Mouse (Mus musculus): ENCODE measurements around the gene Tnr.

The Tnr gene

DNA sequence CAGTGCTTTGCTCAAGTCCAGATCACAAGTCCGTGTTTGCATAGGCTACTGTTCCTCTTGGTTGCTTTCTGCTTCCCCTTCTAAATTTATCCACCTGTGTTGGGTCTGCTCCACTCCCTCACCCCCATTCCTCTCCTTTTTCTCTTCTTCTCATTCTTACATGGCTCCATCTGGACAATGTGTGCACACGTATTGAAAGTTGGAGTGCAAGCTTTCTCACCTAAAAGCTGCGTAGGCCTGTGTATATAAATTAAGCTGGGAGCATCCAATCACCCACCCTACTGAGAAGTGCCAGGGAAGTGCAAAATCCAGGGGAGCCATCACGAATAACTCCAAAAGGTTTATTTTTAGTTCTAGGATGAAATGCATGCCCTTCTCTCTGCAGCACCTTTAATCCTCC is 264.7 kb downstream of the Tnr start:
- no peak for DNase-seq (ENCODE audit: low read depth in 1 of 2, low spot score in 2 of 2)

- no peak for DNase-seq (ENCODE audit: low read depth in 1 of 2, low spot score in 2 of 2)
Measured at GRCm38 (mm10) chr1:159792546-159792945, 269.0 kb downstream of the Tnr start.

DNA sequence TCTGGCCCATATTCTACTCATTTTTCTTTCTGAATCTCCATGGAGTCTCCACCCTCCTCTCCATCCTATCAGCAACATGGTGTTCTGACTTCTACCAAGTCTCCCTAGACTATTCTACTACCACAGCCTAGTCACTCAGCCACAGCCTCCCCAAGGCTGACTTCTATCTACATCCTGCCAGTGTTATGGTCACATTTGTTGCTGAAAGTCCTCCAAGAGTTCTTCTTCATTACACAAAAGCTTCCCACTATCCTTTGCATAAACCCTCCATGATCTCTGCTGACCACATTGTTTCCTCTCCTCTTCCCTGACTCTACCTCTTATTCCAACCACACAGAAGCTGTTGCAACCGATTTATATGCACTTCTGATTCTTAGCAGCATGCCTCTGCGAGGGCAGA is 272.5 kb downstream of the Tnr start:
- no peak for DNase-seq (ENCODE audit: low read depth in 1 of 2, low spot score in 2 of 2)

DNA sequence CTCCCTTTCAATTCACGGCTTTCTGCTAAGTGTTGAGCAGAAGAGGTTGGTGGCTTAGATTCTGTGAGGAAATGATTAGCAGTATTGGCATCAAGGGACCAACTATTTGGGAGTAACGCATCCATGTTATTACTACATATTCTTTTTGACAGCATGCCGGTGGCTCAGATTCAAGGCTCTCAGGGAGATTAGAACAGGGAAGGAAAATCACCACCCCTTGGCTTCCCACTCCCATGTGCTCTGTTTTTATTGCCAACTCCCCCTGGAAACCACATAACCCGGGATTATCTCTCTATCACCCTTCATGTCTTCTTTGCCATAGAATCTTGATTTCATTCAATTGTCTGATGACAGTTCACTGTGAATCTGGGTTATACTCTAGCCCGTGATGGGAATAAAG is 276.8 kb downstream of the Tnr start:
- DNase-seq (ENCODE audit: low read depth in 1 of 2, low spot score in 2 of 2) = no peak

- DNase-seq (ENCODE audit: low read depth in 1 of 2, low spot score in 2 of 2) = no peak
Measured at GRCm38 (mm10) chr1:159801753-159802152, 278.2 kb downstream of the Tnr start.

- no peak for DNase-seq (ENCODE audit: low read depth in 1 of 2, low spot score in 2 of 2)
Measured at GRCm38 (mm10) chr1:159803711-159804110, 280.1 kb downstream of the Tnr start.

- DNase-seq (ENCODE audit: low read depth in 1 of 2, low spot score in 2 of 2) = no peak
Measured at GRCm38 (mm10) chr1:159809493-159809892, 285.9 kb downstream of the Tnr start.

DNA sequence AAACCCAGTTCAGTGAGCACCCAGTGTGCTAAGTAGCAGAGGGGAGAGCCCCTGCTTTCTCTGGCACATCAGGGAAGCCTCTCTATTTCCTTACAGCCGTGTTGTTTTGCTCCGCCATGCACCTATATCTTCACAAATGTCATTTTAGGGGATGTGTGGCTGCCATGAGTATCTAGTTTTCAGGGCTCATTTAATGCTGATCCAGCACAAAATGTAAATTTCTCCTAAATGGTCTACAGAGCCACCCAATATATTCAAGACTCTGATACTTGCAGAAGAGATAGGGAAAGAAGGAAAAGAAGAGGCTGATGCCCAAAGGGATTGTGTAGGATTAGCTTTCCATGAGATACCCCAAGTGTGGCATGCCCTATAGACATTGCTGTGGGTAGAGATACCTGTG is 288.2 kb downstream of the Tnr start:
- no peak for DNase-seq (ENCODE audit: low read depth in 1 of 2, low spot score in 2 of 2)

GRCm38 (mm10) chr1:159812820-159813411 is 289.3 kb downstream of the Tnr start:
- peak; percentile 51 to 57 for DNase-seq (ENCODE audit: low read depth in 1 of 2, low spot score in 2 of 2)

- peak; percentile 21 to 23 for DNase-seq (ENCODE audit: low read depth in 1 of 2, low spot score in 2 of 2)
Measured at GRCm38 (mm10) chr1:159814348-159814747, 290.8 kb downstream of the Tnr start.

DNA sequence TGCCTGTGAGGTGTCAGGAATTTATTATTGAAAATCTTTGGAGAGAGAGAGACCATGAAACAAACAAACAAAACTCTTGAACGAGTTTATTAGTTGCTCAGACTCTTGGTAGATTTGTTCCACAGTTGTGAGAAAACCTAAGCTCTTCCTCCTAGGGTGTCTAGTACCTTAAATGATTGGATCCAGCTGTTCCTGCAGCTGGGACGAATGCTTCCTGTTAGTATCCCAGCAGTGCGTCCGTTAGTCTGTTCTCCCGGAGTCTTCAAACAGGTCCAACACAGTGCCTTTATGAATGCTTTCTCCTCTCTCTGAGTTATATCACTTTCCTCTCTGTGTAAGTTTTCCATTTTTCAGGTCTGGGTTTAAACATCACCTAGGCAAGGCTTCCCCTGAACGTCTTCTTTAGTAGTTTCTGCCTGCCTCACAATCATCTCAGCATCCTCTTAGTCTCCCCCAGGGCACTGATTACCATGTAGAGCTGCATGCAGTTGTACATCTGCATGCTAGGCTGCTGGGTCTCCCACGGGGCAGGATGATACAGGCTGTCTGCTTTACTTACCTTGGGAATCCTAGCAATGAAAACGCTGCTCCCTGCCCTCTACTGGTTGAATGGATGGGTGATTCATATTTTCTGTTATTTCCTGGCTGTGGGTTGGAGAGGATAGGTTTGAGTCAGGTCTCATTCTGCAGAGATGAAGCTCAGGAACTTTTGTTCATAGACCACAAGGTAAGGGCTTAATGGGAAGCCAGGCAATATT is 293.2 kb downstream of the Tnr start:
- no peak for DNase-seq (ENCODE audit: low read depth in 1 of 2, low spot score in 2 of 2)

DNA sequence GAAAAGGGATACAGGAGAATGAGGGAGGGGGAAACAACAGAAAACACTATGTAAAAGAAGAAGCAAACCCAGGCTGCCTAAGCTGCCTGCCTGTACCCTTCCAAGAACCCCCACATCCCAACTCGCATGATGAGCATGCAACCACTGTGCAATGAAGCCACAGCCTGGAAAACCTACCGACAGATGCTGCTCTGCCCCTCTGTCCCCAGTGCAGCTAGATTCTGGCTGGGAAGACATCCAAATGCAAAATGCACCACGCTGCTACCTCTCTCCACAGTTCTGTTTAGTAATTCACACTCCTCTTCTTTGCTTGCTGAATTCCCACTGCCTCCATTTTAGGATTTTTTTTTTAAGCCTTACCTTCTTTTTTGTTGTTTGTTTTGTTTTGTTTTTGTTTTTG is 295.9 kb downstream of the Tnr start:
- DNase-seq (ENCODE audit: low read depth in 1 of 2, low spot score in 2 of 2) = no peak

DNA sequence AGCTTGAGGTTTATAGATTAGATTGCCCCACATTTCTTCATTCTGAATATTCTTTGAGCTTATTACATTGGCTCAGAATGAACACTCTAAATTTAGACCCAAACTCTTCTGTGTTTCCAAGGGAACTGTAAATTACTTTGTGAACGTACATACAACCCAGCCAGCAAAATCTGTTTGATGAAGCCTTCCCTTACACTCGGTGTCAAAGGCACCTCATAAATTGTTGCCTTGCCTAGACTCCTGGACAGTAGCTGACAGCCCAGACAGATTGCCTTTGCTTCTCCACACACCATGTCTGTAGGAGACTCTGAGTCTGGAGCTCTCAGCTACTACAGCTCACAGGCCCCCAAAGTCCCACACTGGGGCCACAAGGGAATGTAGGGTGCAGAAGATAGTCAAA is 298.8 kb downstream of the Tnr start:
- no peak for DNase-seq (ENCODE audit: low read depth in 1 of 2, low spot score in 2 of 2)

DNA sequence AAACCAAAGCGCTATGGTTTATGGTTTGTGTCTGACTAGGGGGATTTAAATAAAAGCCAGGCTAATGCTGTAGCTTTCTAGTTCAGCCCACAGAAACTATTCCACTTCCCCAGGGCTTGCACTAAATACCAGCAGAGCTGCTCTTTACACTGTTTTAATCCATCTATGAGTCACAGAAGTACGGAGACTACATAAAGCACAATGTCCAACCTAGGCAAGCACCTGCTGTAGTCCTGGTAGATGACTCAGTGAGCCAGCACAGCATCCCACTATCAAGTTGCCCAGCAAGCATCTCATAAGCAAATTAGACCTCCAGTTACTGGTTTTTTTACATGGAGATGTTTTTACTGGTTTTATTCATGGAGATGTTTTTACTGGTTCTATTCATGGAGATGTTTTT is 305.0 kb downstream of the Tnr start:
- no peak for DNase-seq (ENCODE audit: low read depth in 1 of 2, low spot score in 2 of 2)

DNA sequence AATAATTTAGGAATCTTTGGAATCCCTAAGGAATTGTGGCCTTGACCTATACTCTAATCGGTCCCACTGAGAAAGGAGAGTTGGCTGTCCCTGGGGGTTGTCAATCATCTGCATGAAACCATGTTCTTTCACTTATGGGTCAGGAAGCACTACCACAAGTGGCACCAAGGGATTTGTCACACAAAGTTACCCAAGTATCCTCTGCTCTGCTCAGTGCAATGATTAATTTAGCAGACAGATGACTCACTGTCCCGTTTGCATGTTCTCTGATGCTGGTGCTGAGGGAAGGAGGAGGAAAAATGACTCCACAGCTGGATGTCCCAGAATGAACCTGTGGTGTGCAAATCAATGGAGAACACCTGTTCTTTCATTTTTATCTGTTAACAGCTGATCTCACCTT is 309.6 kb downstream of the Tnr start:
- no peak for DNase-seq (ENCODE audit: low read depth in 1 of 2, low spot score in 2 of 2)

GRCm38 (mm10) chr1:159833646-159834338 is 310.2 kb downstream of the Tnr start:
- DNase-seq (ENCODE audit: low read depth in 1 of 2, low spot score in 2 of 2) = no peak

GRCm38 (mm10) chr1:159835126-159835525 is 311.6 kb downstream of the Tnr start:
- no peak for DNase-seq (ENCODE audit: low read depth in 1 of 2, low spot score in 2 of 2)

DNA sequence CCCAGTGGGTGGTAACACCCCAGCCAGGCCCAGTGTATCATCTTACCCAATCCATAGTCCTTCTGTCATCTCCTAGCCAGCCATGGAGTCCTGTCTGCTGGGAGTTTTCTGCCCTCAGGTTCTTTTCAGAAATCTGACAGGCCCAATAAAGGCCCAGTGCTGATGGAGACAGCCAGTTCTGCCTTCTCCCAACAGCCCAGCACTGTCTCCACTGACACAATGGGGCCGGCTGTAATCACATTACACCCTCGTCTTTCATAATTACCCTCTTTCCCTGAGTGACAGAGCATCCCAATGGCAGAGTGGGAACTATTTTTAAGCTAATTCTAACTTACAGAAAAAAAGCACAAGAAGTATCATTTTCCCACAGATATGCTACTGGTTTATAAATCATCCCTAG is 316.8 kb downstream of the Tnr start:
- no peak for DNase-seq (ENCODE audit: low read depth in 1 of 2, low spot score in 2 of 2)

DNA sequence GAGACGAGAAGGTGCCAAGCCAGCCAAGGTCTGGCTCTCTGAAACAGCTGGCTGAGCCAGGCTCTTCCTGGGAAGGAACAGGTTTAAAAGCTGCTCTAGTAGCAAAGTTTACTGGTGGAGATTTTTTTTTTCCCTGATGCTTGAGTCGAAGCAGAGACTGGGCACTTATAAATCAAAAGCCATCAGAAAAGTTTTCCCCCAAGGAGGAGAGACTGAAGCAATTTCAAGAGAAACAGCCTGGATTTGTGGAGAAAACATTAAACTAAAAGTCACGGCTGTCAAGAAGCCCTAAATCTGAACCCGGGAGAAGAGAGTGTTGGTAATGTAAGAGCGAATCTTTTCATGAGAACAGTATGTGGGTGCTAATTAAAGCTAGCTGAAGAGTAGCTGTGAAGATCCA is 319.3 kb downstream of the Tnr start:
- DNase-seq (ENCODE audit: low read depth in 1 of 2, low spot score in 2 of 2) = no peak

- DNase-seq (ENCODE audit: low read depth in 1 of 2, low spot score in 2 of 2) = no peak
Measured at GRCm38 (mm10) chr1:159852088-159852487, 328.5 kb downstream of the Tnr start.

DNA sequence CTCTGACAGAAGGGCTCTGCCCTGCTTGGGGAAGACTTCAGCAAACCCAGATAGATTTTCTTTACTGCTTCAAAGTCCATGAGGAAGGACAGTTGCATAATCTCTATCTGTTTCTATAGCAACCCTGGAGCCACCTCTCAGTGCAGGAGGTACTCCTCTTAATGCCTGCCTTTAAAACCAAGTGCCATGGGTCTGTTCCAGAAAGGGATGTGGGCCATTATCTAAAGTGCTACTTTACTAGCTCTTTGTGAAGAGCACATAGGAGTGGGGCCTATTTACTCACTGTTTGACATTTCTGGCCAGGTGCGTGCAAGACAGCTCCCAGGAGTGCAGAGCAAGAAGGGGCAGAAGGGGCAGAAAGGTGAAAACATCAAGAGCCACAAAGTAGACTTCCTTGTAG is 330.7 kb downstream of the Tnr start:
- no peak for DNase-seq (ENCODE audit: low read depth in 1 of 2, low spot score in 2 of 2)

DNA sequence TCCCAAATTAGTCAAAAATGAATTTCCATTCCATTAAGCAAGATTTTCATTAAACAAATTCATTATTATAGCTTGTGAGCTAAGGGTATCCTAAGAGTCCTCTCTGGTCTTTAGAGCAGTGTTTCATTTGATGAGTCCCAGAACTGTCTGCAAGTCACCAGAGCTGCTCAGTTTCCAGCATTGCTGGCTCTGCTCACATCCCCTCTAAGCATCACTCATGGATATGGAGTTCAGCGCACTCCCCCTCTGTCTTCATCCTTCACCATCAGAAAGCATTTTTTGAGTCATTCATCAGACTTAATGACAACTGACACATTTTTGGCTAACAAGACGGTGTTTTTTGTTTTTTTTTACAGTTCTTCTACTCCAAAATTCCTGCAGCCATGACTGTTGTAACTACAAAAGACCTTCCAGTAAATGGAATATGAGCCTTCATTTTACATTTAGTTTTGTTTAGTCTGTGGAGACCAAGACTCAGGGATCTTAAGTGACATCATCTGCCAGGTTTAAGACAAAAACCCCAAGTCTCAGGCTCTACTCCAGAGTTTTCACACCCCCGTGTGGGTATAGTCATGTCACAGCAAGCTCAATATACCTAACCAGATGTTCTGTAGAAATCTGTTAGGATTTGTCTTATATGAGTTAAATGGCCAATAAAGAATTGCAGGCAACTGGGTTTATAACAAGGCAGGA is 338.4 kb downstream of the Tnr start:
- DNase-seq (ENCODE audit: low read depth in 1 of 2, low spot score in 2 of 2) = no peak

All from monocyte, adult 2 months (primary cell).